25 mouse cellular contexts compared by ENCODE assay signal in the genomic region with DNA sequence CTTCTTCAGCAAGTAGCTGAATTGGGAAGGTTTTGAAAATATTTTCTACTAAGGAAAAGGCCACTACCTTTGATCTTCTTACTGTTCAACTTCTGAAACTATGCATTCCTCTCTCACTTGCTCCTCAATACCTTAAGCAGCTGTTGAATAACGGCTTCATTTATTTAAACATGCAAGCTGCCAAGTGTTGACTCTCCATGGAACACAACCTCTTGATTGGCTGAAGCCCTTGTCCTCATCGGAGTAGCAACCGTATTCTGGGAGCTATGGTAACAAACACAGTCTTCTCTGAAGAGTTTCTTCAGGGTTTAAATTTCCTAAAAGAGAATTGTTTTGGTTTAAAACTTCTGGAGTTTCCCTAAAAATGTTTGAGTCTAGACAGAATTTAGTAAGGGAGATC. TPM values are rescaled to one million over a fixed set of nuclear protein-coding genes. Genes with fewer than 3 reads are reported as not detected.
"Had no signal": no experiment of that assay in that cellular context is flagged by ENCODE, and none has a peak within 500 bp of the region (broad histone marks: within the 10 kb centered on the region; RNA-seq: fewer than 3 reads in every experiment).

No protein-coding gene starts in this region.

- H3K4me1 ChIP-seq: kidney, embryonic 15.5 days; limb, embryonic 15.5 days; neural tube, embryonic 12.5 days had no signal

- H3K36me3 ChIP-seq: kidney, embryonic 15.5 days; limb, embryonic 12.5 days; limb, embryonic 15.5 days; neural tube, embryonic 12.5 days; neural tube, embryonic 15.5 days had no signal

- H3K9me3 ChIP-seq: kidney, embryonic 15.5 days; limb, embryonic 12.5 days; limb, embryonic 15.5 days; neural tube, embryonic 12.5 days; neural tube, embryonic 15.5 days had no signal

- ATAC-seq: intestine, postnatal 0 days; liver, postnatal 0 days had no signal

- H3K4me3 ChIP-seq: kidney, embryonic 15.5 days; left cerebral cortex, adult 2 months; limb, embryonic 12.5 days; limb, embryonic 15.5 days; neural tube, embryonic 12.5 days; neural tube, embryonic 15.5 days had no signal

- H3K27me3 ChIP-seq: kidney, embryonic 15.5 days; limb, embryonic 12.5 days; limb, embryonic 15.5 days; neural tube, embryonic 12.5 days; neural tube, embryonic 15.5 days had no signal

- DNase-seq: kidney, adult 2 months; kidney, postnatal 10 days; kidney, postnatal 36 days; layer of hippocampus, postnatal 36 days; left cerebral cortex, postnatal 4 days; liver, postnatal 0 days; midbrain, embryonic 14.5 days; right cerebral cortex, adult 18-20 months; right cerebral cortex, postnatal 14 days; right cerebral cortex, postnatal 4 days; thymus, adult 2 months; thymus, postnatal 14 days; thymus, postnatal 4 days had no signal

- H3K27ac ChIP-seq: kidney, embryonic 15.5 days; left cerebral cortex, adult 2 months; limb, embryonic 12.5 days; limb, embryonic 15.5 days; liver, embryonic 14.5 days; neural tube, embryonic 12.5 days; neural tube, embryonic 15.5 days; stomach, postnatal 0 days had no signal

- H3K4me2 ChIP-seq: kidney, embryonic 15.5 days; limb, embryonic 12.5 days; limb, embryonic 15.5 days; liver, embryonic 11.5 days; midbrain, embryonic 11.5 days; neural tube, embryonic 12.5 days; neural tube, embryonic 15.5 days had no signal

- H3K9ac ChIP-seq: kidney, embryonic 15.5 days; limb, embryonic 12.5 days; limb, embryonic 15.5 days; liver, embryonic 14.5 days; liver, postnatal 0 days; neural tube, embryonic 12.5 days; neural tube, embryonic 15.5 days had no signal

RNA-seq across cellular contexts. Expression of a gene that starts 27.2 kb away (rescaled TPM):
- total RNA-seq: megakaryocyte-erythroid progenitor cell, adult 5-6 weeks had no signal
